ENCODE assay signal across 9 mouse cellular contexts in the genomic region with DNA sequence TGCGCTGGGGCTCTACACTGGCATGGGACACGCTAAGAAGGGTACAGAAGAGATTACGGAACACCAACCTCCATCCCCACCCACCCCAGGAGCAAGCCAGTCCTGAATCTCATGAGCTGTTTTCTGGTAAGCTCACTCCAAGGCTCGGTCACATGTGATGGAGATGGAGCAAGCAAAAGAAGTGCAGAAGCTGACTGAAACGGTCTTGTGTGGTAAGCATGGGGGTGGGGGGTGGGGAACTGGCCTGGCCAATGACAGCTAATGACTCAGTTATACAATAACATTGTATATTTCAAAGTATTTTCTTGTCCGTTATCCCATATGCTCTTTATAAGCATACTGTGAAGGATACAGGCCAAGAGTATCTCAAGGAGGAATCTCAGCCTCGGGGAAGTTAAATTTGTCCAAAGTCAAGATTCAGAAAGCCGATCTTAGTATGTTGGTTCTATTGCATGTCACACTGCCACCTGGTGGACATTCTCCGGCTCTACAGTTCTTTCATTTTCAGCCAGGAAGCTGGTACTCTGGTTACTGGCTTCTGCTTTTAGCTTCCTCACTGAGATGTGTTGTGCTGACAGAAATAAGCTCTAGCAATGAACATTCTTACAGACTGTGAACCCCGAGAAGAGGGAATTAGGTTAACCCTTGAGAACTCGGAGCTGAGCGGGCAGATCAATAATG. TPM values are rescaled to one million over a fixed set of nuclear protein-coding genes. Genes with fewer than 3 reads are reported as not detected.
DNase-seq lines count a peak whose midpoint lies in the region; ATAC-seq lines count a peak whose summit lies in the region.
"Had no signal": no experiment of that assay in that cellular context is flagged by ENCODE, and none has a peak within 500 bp of the region (broad histone marks: within the 10 kb centered on the region; RNA-seq: fewer than 3 reads in every experiment).

No protein-coding gene starts in this region.

- no peak overlapping the region for H3K9ac ChIP-seq in limb, embryonic 11.5 days (ENCODE audit: low read length)
- no peak overlapping the region for H3K9ac ChIP-seq in midbrain, embryonic 12.5 days (replicated peaks)
- no peak overlapping the region for H3K9ac ChIP-seq in stomach, embryonic 15.5 days

- 14% methylated on average over 12 of the region's 12 CpGs for WGBS in limb, embryonic 11.5 days
- WGBS in midbrain, embryonic 12.5 days, result 11% methylated on average over 12 of the region's 12 CpGs
- WGBS in stomach, embryonic 15.5 days, result 13% methylated on average over 12 of the region's 12 CpGs

- H3K4me1 ChIP-seq in limb, embryonic 11.5 days (ENCODE audit: control insufficient read depth, insufficient read depth, low read length), result no peaks in the 10 kb centered on the region
- peaks cover 5% of the 10 kb centered on the region for H3K4me1 ChIP-seq in midbrain, embryonic 12.5 days
- 0 out of 2 replicates have a peak, but pooled peaks cover 5% of the 10 kb centered on the region for H3K4me1 ChIP-seq in stomach, embryonic 15.5 days

- no peak; the same call in 1 of the 2 replicates for ATAC-seq in limb, embryonic 11.5 days (ENCODE audit: insufficient number of reproducible peaks, low FRiP score, low TSS enrichment, low read depth)
- ATAC-seq in midbrain, embryonic 12.5 days (ENCODE audit: low FRiP score, low read depth), result no peak
- no peak for ATAC-seq in stomach, embryonic 15.5 days (ENCODE audit: insufficient read depth, low FRiP score, low read depth)

- no peaks in the 10 kb centered on the region for H3K27me3 ChIP-seq in limb, embryonic 11.5 days (ENCODE audit: control insufficient read depth, insufficient read depth, low read length)
- H3K27me3 ChIP-seq in midbrain, embryonic 12.5 days, result no peaks in the 10 kb centered on the region; the same call in 1 of the 2 replicates
- no peaks in the 10 kb centered on the region for H3K27me3 ChIP-seq in stomach, embryonic 15.5 days (replicated peaks)

- H3K4me3 ChIP-seq in limb, embryonic 11.5 days (ENCODE audit: low read depth, low read length), result no peak overlapping the region
- no peak overlapping the region for H3K4me3 ChIP-seq in midbrain, embryonic 12.5 days
- H3K4me3 ChIP-seq in stomach, embryonic 15.5 days (replicated peaks), result no peak overlapping the region

- H3K36me3 ChIP-seq in limb, embryonic 11.5 days (ENCODE audit: control insufficient read depth, insufficient read depth, low read length), result no peaks in the 10 kb centered on the region
- H3K36me3 ChIP-seq in midbrain, embryonic 12.5 days, result no peaks in the 10 kb centered on the region
- H3K36me3 ChIP-seq in stomach, embryonic 15.5 days, result no peaks in the 10 kb centered on the region

- H3K9me3 ChIP-seq in limb, embryonic 11.5 days (ENCODE audit: control insufficient read depth, low read length), result no peaks in the 10 kb centered on the region
- H3K9me3 ChIP-seq in midbrain, embryonic 12.5 days, result no peaks in the 10 kb centered on the region
- H3K9me3 ChIP-seq in stomach, embryonic 15.5 days, result no peaks in the 10 kb centered on the region

- H3K4me2 ChIP-seq in limb, embryonic 11.5 days (ENCODE audit: low read depth, severe bottlenecking), result peak overlapping the region; percentile 24; the same call in 1 of the 2 replicates
- peak overlapping the region; percentile 38 for H3K4me2 ChIP-seq in midbrain, embryonic 12.5 days (replicated peaks)
- H3K4me2 ChIP-seq in stomach, embryonic 15.5 days, result peak overlapping the region; percentile 32

- no peak overlapping the region for H3K27ac ChIP-seq in limb, embryonic 11.5 days (replicated peaks; ENCODE audit: low read depth, low read length)
- no peak overlapping the region for H3K27ac ChIP-seq in midbrain, embryonic 12.5 days (replicated peaks)
- H3K27ac ChIP-seq in stomach, embryonic 15.5 days, result no peak overlapping the region

- DNase-seq in adrenal gland, adult 2 months, result peak; percentile 28
- no peak for DNase-seq in adrenal gland, postnatal 25 days
- DNase-seq in MEL-GATA-1-ER (ENCODE audit: extremely low read depth, low read depth), result peak; percentile 72
- DNase-seq in embryo, embryonic 9.5 days (ENCODE audit: extremely low spot score), result peak; percentile 67
- DNase-seq in heart, postnatal 4 days, result peak; percentile 43
- peak; percentile 71 for DNase-seq in limb, embryonic 11.5 days (ENCODE audit: low spot score)

RNA-seq across cellular contexts. Expression of gene 1700022I11Rik, which starts 4.2 kb away (rescaled TPM):
- not detected for total RNA-seq in adrenal gland, adult 2 months (2021)
- not detected in 2 replicates for polyA plus RNA-seq in adrenal gland, adult 2 months (2012; rRNA removed)
- not detected in 2 replicates for total RNA-seq in adrenal gland, postnatal 25 days (2021)
- total RNA-seq in heart, postnatal 4 days (2021), result not detected
- 0.45 and 0.56 TPM in 2 replicates for polyA plus RNA-seq in limb, embryonic 11.5 days (2014; fragmentation: Nextera tagmentation; extraction: Ambion mirVana)
- 0.24 and 0.55 TPM in 2 replicates for polyA plus RNA-seq in midbrain, embryonic 12.5 days (2016; fragmentation: Nextera tagmentation; extraction: Ambion mirVana)
- 0.43 and 1.7 TPM in 2 replicates for polyA plus RNA-seq in stomach, embryonic 15.5 days (2015; fragmentation: Nextera tagmentation; extraction: Ambion mirVana)
- total RNA-seq: layer of hippocampus, adult 18-20 months had no signal

RNA-seq across cellular contexts. Expression of gene Dnajb5, which starts 15.6 kb away (rescaled TPM):
- total RNA-seq in adrenal gland, adult 2 months (2021), result 10 to 100 TPM; 17.7 to 18.3 TPM
- polyA plus RNA-seq in adrenal gland, adult 2 months (2012; rRNA removed), result 7.4 TPM in 2 replicates
- total RNA-seq in adrenal gland, postnatal 25 days (2021), result 12.5 TPM in 2 replicates
- 10 to 100 TPM; 82.4 to 91.9 TPM for total RNA-seq in heart, postnatal 4 days (2021)
- polyA plus RNA-seq in limb, embryonic 11.5 days (2014; fragmentation: Nextera tagmentation; extraction: Ambion mirVana), result 7.3 and 7.6 TPM in 2 replicates
- 27.0 and 35.2 TPM in 2 replicates for polyA plus RNA-seq in midbrain, embryonic 12.5 days (2016; fragmentation: Nextera tagmentation; extraction: Ambion mirVana)
- 7.6 and 9.2 TPM in 2 replicates for polyA plus RNA-seq in stomach, embryonic 15.5 days (2015; fragmentation: Nextera tagmentation; extraction: Ambion mirVana)

RNA-seq across cellular contexts. Expression of gene Vcp, which starts 35.1 kb away (rescaled TPM):
- total RNA-seq in adrenal gland, adult 2 months (2021), result 100 to 1,000 TPM; 305 to 320 TPM
- polyA plus RNA-seq in adrenal gland, adult 2 months (2012; rRNA removed), result 671 and 857 TPM in 2 replicates
- total RNA-seq in adrenal gland, postnatal 25 days (2021), result 299 and 392 TPM in 2 replicates
- 100 to 1,000 TPM; 291 to 295 TPM for total RNA-seq in heart, postnatal 4 days (2021)
- 654 and 670 TPM in 2 replicates for polyA plus RNA-seq in limb, embryonic 11.5 days (2014; fragmentation: Nextera tagmentation; extraction: Ambion mirVana)
- 645 and 652 TPM in 2 replicates for polyA plus RNA-seq in midbrain, embryonic 12.5 days (2016; fragmentation: Nextera tagmentation; extraction: Ambion mirVana)
- 430 and 514 TPM in 2 replicates for polyA plus RNA-seq in stomach, embryonic 15.5 days (2015; fragmentation: Nextera tagmentation; extraction: Ambion mirVana)

RNA-seq across cellular contexts. Expression of gene Fancg, which starts 45.1 kb away (rescaled TPM):
- 1 to 10 TPM; 7.7 to 8.9 TPM for total RNA-seq in adrenal gland, adult 2 months (2021)
- polyA plus RNA-seq in adrenal gland, adult 2 months (2012; rRNA removed), result 10.8 and 13.5 TPM in 2 replicates
- total RNA-seq in adrenal gland, postnatal 25 days (2021), result 15.7 and 20.9 TPM in 2 replicates
- 1 to 10 TPM; 7.4 to 8.2 TPM for total RNA-seq in heart, postnatal 4 days (2021)
- 19.1 and 23.6 TPM in 2 replicates for polyA plus RNA-seq in limb, embryonic 11.5 days (2014; fragmentation: Nextera tagmentation; extraction: Ambion mirVana)
- polyA plus RNA-seq in midbrain, embryonic 12.5 days (2016; fragmentation: Nextera tagmentation; extraction: Ambion mirVana), result 18.3 and 24.0 TPM in 2 replicates
- polyA plus RNA-seq in stomach, embryonic 15.5 days (2015; fragmentation: Nextera tagmentation; extraction: Ambion mirVana), result 13.0 and 17.2 TPM in 2 replicates

RNA-seq across cellular contexts. Expression of gene Phf24, which starts 48.7 kb away (rescaled TPM):
- 1 to 10 TPM in 1 of 2 experiments, under 1 TPM in 1; 0.92 to 2.6 TPM for total RNA-seq in adrenal gland, adult 2 months (2021)
- 1.8 and 3.1 TPM in 2 replicates for polyA plus RNA-seq in adrenal gland, adult 2 months (2012; rRNA removed)
- total RNA-seq in adrenal gland, postnatal 25 days (2021), result 0.57 and 0.73 TPM in 2 replicates
- 10 to 100 TPM; 15.2 to 23.1 TPM for total RNA-seq in heart, postnatal 4 days (2021)
- polyA plus RNA-seq in limb, embryonic 11.5 days (2014; fragmentation: Nextera tagmentation; extraction: Ambion mirVana), result 0.04 and 0.21 TPM in 2 replicates
- 6.6 and 8.4 TPM in 2 replicates for polyA plus RNA-seq in midbrain, embryonic 12.5 days (2016; fragmentation: Nextera tagmentation; extraction: Ambion mirVana)
- polyA plus RNA-seq in stomach, embryonic 15.5 days (2015; fragmentation: Nextera tagmentation; extraction: Ambion mirVana), result 1.1 and 2.1 TPM in 2 replicates
